Mouse (Mus musculus) lung, adult 18-20 months (tissue): ENCODE measurements around the gene Notch1.

Source experiments
- DNase-seq, 2 experiments: peaks; one replicate each; pipeline ENCODE4 v3.0.0; 2022; ENCODE audit warnings: mixed read lengths in 2 of 2

Gene Notch1

DNA sequence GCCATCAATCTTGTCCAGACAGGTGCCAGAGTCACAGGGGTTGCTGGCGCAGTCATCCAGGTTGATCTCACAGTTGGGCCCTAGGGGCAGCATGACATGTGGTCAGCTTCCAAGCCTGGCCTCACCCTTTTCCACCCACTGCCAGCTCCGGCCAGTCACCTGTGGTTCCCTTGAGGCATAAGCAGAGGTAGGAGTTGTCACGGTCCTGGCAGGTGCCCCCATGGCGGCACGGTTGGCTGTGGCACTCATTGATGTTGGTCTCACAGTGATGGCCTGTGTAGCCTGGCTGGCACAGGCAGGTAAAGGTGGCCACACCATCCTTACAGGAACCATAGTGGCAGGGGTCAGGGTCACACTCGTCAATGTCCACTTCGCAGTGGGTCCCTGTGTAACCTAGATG, 38.6 kb downstream of the Notch1 start:
- no peak for DNase-seq

DNA sequence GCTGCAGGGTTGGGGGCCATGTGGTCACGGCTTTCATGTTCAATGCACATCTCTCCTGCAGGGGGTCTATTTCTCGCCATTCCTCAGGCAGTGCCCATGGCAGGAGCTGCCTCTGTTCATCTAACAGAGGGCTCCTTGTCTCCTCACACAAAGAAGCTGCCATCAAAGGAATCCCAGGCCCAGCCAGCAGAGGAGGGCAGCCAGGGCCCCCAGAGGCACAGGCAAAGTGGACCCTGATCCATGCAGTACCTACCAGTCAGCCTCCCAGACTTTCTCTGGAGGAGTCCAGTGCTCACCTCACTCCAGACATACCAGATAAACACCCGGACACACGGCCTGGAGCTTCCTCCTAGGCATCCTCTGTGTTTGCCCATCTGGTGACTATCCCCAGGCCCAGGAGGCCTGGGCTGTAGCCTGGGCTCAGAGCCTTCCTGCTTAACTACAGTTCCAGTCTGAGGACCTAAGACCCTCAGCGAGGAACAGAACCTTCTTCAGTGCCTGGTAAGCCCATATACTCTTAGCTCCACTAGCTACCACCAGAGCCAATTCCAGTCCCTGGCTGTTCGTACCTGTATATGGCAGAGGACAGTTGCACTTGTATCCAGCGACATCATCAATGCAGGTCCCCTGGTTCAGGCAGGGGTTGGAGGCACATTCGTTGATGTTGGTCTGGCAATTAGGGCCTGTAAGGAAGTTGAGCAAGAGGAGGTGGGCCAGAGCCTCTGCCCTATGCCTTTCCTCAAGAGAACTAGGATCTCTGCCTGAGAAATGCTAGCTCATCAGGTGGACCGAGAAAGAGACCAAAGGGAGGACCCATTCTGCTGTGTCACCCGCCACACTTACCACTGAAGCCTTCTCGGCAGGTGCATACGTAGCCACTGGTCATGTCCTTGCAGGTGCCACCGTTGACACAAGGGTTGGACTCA, 40.7 kb downstream of the Notch1 start:
- DNase-seq: no peak

DNA sequence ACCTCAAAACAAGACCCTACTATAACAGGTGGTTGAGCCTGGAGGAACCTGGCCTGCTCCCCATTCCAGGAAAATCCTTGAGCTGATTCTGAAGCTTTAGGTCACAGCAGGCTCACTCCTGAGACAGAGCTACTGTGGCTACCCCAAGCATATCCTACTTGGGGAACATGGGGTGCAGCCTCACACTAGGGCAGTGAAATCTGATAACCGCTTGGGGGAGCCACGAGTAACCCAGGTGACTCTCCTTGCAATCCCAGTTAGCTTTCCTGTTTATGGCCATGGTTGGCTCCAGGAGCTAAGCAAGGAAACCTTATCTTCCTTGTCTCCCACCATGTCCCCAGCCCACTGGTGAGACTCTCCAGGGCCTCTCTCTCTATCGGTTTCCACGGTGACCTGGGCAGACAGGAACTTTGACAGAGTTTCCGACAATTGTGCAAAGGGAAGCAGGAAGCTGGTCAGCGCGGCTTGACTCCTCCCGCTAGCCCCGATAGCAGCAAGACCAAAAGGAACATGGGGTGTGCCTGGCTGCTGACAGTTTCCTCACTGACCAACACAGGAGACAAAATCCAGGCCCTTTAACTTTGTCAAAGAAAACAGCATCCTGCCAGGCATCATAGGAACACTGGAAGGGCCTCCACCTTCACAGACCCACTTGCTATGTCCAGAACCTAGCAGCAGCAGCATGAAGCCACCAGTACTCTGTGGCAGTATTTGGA, 41.5 kb downstream of the Notch1 start:
- DNase-seq: peak; percentile 90 to 92

DNA sequence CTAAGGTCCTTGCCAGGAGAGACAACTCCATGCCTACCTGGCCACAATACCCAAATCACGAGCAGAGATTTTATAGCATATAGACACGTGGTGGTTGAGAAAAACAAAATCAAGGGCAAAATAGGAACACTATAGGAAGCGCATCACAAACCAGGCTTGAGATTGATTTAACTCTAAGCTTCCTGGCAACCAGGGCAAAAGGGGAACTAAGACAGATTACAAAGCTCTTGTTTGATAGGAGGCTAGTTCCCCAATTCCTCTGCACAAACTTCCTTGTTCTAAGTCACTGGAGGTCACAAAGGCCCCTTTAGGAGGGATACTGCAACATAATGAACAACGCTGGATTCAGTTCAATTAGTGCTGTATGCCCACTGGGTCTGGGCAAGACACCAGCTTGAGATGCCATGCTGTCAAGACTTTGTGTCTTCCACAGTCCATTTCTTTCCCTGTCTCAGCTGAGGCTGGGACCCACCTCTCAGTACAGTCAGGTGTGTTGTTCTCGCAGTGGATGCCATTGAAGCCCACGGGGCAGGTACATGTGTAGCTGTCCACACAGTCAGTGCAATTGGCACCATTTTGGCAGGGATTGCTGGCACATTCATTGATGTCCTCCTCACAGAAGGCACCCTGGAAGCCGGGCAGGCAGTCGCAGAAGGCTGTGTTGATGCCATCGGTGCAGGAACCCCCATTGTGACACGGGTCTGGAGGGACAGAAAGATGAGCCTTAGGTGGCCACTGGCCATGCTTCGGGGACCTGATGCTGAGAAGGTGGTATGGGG, 44.0 kb downstream of the Notch1 start:
- DNase-seq: no peak

DNA sequence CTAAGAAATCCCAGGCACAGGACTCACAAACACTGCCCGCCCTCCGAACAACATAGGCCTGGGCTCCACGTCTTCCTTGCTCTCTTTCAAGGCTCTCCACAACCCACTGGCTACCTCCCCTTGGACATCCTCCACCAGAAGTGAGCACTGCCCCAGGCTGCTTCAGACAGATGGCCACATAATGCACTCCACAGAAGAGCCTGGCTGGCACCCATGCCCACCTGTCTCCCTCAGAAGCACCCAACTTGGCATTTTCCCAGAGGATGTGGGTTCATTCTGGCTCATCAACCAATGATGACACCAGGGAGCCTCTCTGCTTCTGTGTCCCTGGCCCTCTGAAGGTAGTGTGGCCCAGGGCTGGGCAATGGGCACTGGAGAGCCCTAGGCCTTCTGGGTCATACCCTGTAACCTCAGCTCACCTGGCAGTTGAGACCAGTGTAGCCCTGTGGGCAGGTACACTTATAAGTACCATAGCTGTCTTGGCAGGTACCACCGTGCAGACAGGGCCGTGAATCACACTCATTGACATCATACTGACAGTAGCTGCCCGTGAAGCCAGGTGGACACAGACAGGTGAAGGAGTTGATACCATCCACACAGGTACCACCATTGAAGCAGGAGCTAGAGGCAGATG, 44.7 kb downstream of the Notch1 start:
- DNase-seq: no peak

DNA sequence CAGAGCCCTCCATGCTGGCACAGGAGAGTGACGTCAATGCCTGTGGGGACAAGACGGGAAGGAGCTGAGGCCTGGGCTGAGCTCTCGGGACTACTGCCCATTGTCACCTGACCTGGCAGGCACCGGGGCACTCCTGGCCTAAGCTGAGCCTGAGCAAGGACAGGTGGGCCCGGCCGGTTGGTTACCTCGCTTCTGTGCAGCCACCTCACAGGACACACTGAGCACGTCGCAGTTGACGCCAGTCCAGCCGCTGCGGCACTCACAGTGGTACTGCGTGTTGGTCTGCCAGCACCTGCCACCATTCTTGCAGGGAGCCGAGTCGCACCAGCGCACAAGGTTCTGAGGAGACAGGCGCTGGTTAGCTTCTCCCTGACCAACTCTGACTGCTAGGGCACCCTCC, 45.5 kb downstream of the Notch1 start:
- DNase-seq: no peak

GRCm38 (mm10) chr2:26468376-26468775, 48.1 kb downstream of the Notch1 start:
- no peak for DNase-seq

DNA sequence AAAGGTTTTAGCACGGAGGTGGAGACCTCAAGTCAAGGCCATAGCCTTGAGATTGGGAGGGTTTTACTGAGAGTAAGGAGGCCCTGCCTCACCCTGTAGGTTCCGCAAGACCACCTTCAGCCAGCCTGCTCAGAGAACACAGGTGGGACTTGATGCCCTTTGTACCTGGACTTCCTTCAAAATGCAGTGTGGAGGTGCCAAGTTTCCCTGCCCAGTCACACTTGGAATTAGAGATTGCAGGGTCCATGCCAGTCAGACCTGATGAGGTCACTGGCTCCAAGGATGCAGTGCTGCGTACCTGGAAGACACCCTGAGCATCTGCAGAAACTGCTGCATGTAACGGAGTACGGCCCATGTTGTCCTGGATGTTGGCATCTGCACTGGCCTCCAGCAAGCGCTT, 53.1 kb downstream of the Notch1 start:
- no peak for DNase-seq

GRCm38 (mm10) chr2:26462980-26463379, 53.5 kb downstream of the Notch1 start:
- DNase-seq: no peak

DNA sequence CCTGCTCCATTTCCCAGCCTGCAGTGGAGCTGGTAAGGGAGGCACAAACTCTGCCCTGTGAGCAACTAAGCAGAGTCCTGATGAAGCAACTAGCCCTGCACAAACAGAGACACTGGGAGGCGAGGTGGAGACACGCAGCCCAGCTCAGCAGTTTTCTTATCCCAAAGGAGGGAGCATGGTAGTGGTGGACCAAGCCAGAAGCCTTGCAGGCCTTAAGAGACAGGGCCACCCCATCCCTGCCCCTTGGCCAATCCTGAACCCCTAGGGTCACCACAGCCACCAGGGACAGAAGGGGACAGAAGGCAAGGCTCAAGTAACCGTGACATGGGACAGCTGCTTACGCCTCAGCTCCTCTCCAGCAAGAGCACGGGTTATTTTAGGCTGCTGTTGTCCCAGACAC, 54.8 kb downstream of the Notch1 start:
- no peak for DNase-seq

GRCm38 (mm10) chr2:26460837-26461236, 55.6 kb downstream of the Notch1 start:
- DNase-seq: no peak

GRCm38 (mm10) chr2:26460097-26460646, 56.3 kb downstream of the Notch1 start:
- peak; percentile 34 to 61 for DNase-seq

GRCm38 (mm10) chr2:26459478-26459877, 57.0 kb downstream of the Notch1 start:
- DNase-seq: peak in 1 of 2 experiments; percentile 27

GRCm38 (mm10) chr2:26458402-26459124, 57.9 kb downstream of the Notch1 start:
- peak; percentile 75 to 87 for DNase-seq

DNA sequence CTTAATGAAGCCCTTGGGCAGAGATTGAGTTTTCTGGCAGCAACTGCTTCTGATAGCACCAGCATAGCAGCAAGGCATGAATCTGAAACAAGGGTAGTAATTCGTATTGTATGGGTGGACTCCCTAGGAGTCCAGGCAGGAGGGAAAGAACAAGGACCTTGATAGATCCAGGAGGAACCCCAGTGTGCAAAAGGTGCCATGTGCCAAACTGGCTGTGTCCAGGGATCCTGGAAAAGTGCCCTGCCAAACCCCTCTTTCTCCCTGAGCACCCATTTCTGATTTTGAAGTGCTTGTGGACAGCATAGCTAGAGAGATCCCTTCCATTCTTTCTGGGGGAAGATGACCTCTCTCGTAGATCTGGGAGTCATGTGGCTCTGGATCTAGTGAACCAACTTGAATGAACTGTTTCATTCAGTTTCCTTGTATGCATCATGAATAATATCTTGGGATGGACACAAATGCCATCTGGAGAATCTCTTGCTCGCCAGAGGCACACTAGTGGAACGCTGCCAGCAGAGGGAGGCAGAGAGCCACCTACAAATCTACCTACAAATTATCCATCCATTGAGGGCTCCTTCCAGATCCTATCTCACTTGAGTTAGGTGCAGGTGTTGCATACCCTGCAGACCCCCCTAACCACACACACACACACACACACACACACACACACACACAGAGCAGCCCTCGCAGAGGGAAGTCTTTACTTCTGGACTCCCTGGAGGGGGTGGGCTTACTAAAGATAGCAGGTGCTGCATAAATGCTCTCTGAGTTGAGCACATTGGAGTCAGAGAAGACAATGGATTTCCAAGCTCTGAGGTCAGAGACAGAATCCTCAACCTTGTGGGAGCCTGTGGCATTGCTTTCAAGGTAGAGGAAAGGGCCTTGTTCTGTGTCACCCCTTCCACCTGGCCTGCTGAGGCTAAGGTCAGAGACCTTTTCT, 67.1 kb downstream of the Notch1 start:
- peak; percentile 70 to 76 for DNase-seq

- no peak for DNase-seq
Observed at GRCm38 (mm10) chr2:26447451-26447850, 69.0 kb downstream of the Notch1 start.

- no peak for DNase-seq
Observed at GRCm38 (mm10) chr2:26446671-26447070, 69.8 kb downstream of the Notch1 start.

- peak; percentile 95 for DNase-seq
Observed at GRCm38 (mm10) chr2:26445666-26446445, 70.6 kb downstream of the Notch1 start.

DNA sequence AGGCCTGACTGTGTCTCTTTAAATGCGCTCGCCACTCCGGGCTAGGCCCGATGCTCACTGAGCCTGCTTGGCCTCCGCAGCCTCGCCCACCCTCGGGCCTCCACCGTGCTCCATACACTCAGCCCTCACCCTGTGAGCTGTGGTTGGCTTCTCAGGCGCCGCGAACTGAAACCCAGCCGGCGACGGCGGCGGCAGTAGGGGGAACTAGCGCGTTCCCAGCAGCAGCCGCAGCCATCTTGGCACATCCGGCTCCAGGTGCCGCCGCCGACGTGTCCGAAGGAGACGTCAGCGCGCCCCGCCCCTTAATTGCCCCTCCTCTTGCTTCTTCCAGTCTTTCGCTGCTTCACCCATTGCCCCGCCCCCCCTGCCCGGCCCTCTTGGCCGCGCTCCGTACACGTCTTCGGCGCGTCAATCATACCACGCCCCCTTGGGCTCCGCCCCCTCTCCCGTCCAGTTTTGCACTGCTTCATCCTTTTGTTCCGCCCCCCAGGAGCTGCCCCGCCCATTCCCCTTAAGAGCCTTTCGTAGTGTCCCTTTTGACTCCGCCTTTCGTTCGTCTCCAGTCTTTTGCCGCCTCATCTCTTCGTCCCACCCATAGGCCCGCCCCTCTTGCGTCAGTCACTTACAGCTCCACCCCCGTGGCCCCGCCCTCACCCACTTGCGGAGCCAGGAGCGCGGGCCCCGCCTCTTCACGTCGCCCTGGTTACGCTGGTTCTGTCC, 71.4 kb downstream of the Notch1 start, which contains the start of gene Sec16a:
Sec16a (minus strand) TSS at position 271 of the 720 bp plus-strand sequence.
- DNase-seq: peak; percentile 100
